Mouse (Mus musculus) adrenal gland (tissue): Measurements from ENCODE around the gene Kat14.

Experiments
- intact Hi-C: fragments of 180-260 bp; cut with DNase I; formaldehyde crosslinking; loops from one replicate; pipeline ENCODE4 v1.15.1; 2025

Gene Kat14

DNA sequence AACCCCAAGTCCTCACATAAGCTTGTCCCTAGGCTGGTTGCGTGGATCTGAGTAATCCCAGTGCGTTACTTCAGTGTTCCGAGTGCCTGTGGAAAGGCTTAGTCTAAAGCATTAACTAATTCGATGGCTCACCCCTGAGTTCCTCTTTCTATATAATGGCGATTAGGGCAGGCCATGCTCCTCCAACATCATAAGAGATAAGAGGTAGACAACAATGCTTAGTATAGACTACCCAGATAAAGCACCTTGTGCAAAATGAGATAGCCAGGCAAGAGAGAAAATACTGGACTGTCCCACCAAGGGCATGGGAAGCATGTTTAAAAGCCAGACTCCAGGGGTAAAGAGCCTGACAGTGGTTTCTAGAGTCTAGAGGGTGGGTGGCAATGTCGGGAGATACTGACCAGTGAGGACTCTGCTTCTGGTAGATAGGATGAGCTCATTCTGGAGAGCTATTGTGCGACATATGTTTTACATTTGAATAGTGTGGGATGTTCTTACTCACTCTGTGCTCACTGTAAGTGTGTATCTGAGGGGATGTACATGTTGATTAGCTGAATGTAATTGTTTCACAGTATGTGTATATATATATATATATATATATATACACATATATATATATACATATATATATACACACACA lies 77.7 kb downstream of the Kat14 start:
- intact Hi-C loops = no loop called here

DNA sequence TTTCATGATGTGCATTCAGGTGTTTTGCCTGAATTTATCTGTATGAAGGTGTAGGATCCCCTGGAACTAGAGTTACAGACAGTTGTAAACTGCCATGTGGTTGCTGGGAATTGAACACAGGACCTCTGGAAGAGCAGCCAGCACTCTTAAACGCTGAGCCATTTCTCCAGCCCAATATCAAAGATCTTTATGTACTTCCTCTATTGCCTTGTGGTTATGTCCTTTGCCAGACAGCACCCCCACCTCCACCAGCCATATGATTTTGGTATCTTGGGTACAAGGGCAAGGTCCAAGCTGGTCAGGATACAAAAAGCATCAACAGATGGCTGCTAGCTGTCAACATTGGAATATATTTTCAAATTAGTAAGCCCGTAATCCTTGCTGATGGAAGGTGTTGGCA lies 81.6 kb downstream of the Kat14 start:
- intact Hi-C loops = loop anchor here (5.0 to 10.0 kb wide), 2 partner anchors 98 to 146 kb away; no protein-coding TSS in a partner anchor

- intact Hi-C loops = loop anchor here (2.0 to 10.0 kb wide), 3 partner anchors 100 to 616 kb away; no protein-coding TSS in a partner anchor
Measured at GRCm38 (mm10) chr2:144452364-144453008, 83.7 kb downstream of the Kat14 start.
